Mouse (Mus musculus) neural tube, embryonic 12.5 days (tissue): ENCODE measurements at regions not wholly inside any gene's neighbourhood (a gene's known extent, or its start where the extent isn't known, plus 50 kb on each side); places are given as distances from the start of the nearest gene placed in this dataset.

Source experiments
- ATAC-seq: fragments of 200-750 bp; cut with Nextera tagmentation; 2 replicates; pipeline ENCODE4 v1.8.0; 2017; ENCODE audit warnings: low read depth, mild to moderate bottlenecking, moderate TSS enrichment, moderate library complexity; ENCODE audit not compliant: low FRiP score
- H3K27ac ChIP-seq: fragments of 300-500 bp; sonication (generic); 2 replicates; pipeline ENCODE4 v1.5.1; 2016
- H3K27me3 ChIP-seq: fragments of 300-500 bp; sonication (generic); replicated peaks from 2 replicates; pipeline ENCODE4 v1.6.1; 2016; ENCODE audit warnings: mild to moderate bottlenecking
- H3K36me3 ChIP-seq: fragments of 300-500 bp; sonication (generic); 2 replicates; pipeline ENCODE4 v1.6.1; 2016; ENCODE audit warnings: mild to moderate bottlenecking
- H3K4me1 ChIP-seq: fragments of 300-500 bp; sonication (generic); 2 replicates; pipeline ENCODE4 v1.6.1; 2016
- H3K4me2 ChIP-seq: fragments of 300-500 bp; sonication (generic); replicated peaks from 2 replicates; pipeline ENCODE4 v1.6.1; 2016; ENCODE audit warnings: mild to moderate bottlenecking
- H3K4me3 ChIP-seq: fragments of 300-500 bp; sonication (generic); 2 replicates; pipeline ENCODE4 v1.5.1; 2016
- H3K9ac ChIP-seq: fragments of 300-500 bp; sonication (generic); 2 replicates; pipeline ENCODE4 v1.6.1; 2016; ENCODE audit warnings: mild to moderate bottlenecking
- H3K9me3 ChIP-seq: fragments of 300-500 bp; sonication (generic); 2 replicates; pipeline ENCODE4 v1.6.1; 2016; ENCODE audit warnings: mild to moderate bottlenecking
- WGBS: fragments of 180-500 bp; shearing (Covaris S2); methylation state at CpG from one replicate; pipeline ENCODE4 v1.1.7; 2016; 5-methylcytosine and 5-hydroxymethylcytosine counted together

GRCm38 (mm10) chr15:88507886-88508285 lies 92.2 kb upstream of the Zdhhc25 start:
- ATAC-seq, result no peak

GRCm38 (mm10) chr15:88508971-88509370 lies 91.1 kb upstream of the Zdhhc25 start:
- Histone ChIP-seq H3K9me3 (no peaks in the 10 kb centered on the region), H3K4me2 (no peak overlapping the region), H3K36me3 (no peaks in the 10 kb centered on the region), H3K4me3 (no peak overlapping the region), H3K9ac (no peak overlapping the region), H3K27ac (no peak overlapping the region), H3K4me1 (no peaks in the 10 kb centered on the region), H3K27me3 (no peaks in the 10 kb centered on the region)
- no peak for ATAC-seq
- 88% methylated on average over 6 of the region's 6 CpGs for WGBS

More at GRCm38 (mm10) chr15:88507886-88508285, 92.2 kb upstream of the Zdhhc25 start:
- H3K36me3 ChIP-seq, result no peaks in the 10 kb centered on the region
- H3K27me3 ChIP-seq, result no peaks in the 10 kb centered on the region
- no peak overlapping the region for H3K9ac ChIP-seq
- 81% methylated on average over 2 of the region's 2 CpGs for WGBS
- no peak overlapping the region for H3K27ac ChIP-seq
- H3K9me3 ChIP-seq, result no peaks in the 10 kb centered on the region
- H3K4me3 ChIP-seq, result no peak overlapping the region
- no peaks in the 10 kb centered on the region for H3K4me1 ChIP-seq
- no peak overlapping the region for H3K4me2 ChIP-seq

- WGBS, result 81% methylated on average over 2 of the region's 2 CpGs
- H3K4me3 ChIP-seq, result no peak overlapping the region
- H3K27ac ChIP-seq, result no peak overlapping the region
- no peaks in the 10 kb centered on the region for H3K27me3 ChIP-seq
- no peak overlapping the region for H3K4me2 ChIP-seq
- no peak for ATAC-seq
- H3K36me3 ChIP-seq, result no peaks in the 10 kb centered on the region
- no peaks in the 10 kb centered on the region for H3K4me1 ChIP-seq
- H3K9ac ChIP-seq, result no peak overlapping the region
- H3K9me3 ChIP-seq, result no peaks in the 10 kb centered on the region
These were observed 90.5 kb upstream of the Zdhhc25 start for GRCm38 (mm10) chr15:88509626-88510025.

- WGBS, result 94% methylated on average over 5 of the region's 5 CpGs
- H3K4me2 ChIP-seq, result no peak overlapping the region
- ATAC-seq, result no peak
These were observed 86.0 kb upstream of the Zdhhc25 start for GRCm38 (mm10) chr15:88514091-88514490.

GRCm38 (mm10) chr15:88531218-88531617 lies 68.9 kb upstream of the Zdhhc25 start:
- Histone ChIP-seq H3K9me3 (no peaks in the 10 kb centered on the region), H3K36me3 (no peaks in the 10 kb centered on the region), H3K9ac (no peak overlapping the region), H3K27ac (no peak overlapping the region), H3K4me3 (no peak overlapping the region), H3K4me1 (peaks cover 4% of the 10 kb centered on the region; the same call in 1 of the 2 replicates), H3K27me3 (no peaks in the 10 kb centered on the region), H3K4me2 (no peak overlapping the region)
- no peak for ATAC-seq
- 94% methylated on average over 1 of the region's 1 CpGs for WGBS

More at GRCm38 (mm10) chr15:88514091-88514490, 86.0 kb upstream of the Zdhhc25 start:
- Histone ChIP-seq H3K27me3 (no peaks in the 10 kb centered on the region), H3K36me3 (no peaks in the 10 kb centered on the region), H3K4me3 (no peak overlapping the region), H3K4me1 (no peaks in the 10 kb centered on the region), H3K9ac (no peak overlapping the region), H3K9me3 (no peaks in the 10 kb centered on the region), H3K27ac (no peak overlapping the region)

GRCm38 (mm10) chr15:88532008-88532407 lies 68.1 kb upstream of the Zdhhc25 start:
- H3K27me3 ChIP-seq, result no peaks in the 10 kb centered on the region
- no peak overlapping the region for H3K4me3 ChIP-seq
- H3K4me1 ChIP-seq, result peaks cover 4% of the 10 kb centered on the region; the same call in 1 of the 2 replicates
- no peaks in the 10 kb centered on the region for H3K9me3 ChIP-seq
- ATAC-seq, result no peak
- no peak overlapping the region for H3K9ac ChIP-seq
- H3K36me3 ChIP-seq, result no peaks in the 10 kb centered on the region
- no peak overlapping the region for H3K27ac ChIP-seq
- WGBS, result 32% methylated on average over 5 of the region's 5 CpGs
- H3K4me2 ChIP-seq, result no peak overlapping the region

- Histone ChIP-seq H3K27ac (no peak overlapping the region), H3K4me1 (peaks cover 4% of the 10 kb centered on the region; the same call in 1 of the 2 replicates), H3K36me3 (no peaks in the 10 kb centered on the region), H3K4me3 (no peak overlapping the region), H3K9me3 (no peaks in the 10 kb centered on the region), H3K27me3 (no peaks in the 10 kb centered on the region), H3K4me2 (no peak overlapping the region), H3K9ac (no peak overlapping the region)
- ATAC-seq, result no peak
- WGBS, result 61% methylated on average over 7 of the region's 7 CpGs
These were observed 66.7 kb upstream of the Zdhhc25 start for GRCm38 (mm10) chr15:88533354-88533753.

- Histone ChIP-seq H3K27ac (no peak overlapping the region), H3K4me2 (no peak overlapping the region), H3K36me3 (no peaks in the 10 kb centered on the region), H3K4me3 (no peak overlapping the region), H3K27me3 (no peaks in the 10 kb centered on the region), H3K9me3 (no peaks in the 10 kb centered on the region), H3K4me1 (peaks cover 4% of the 10 kb centered on the region; the same call in 1 of the 2 replicates), H3K9ac (no peak overlapping the region)
- 79% methylated on average over 2 of the region's 2 CpGs for WGBS
- no peak for ATAC-seq
These were observed 64.6 kb upstream of the Zdhhc25 start for GRCm38 (mm10) chr15:88535516-88535915.

GRCm38 (mm10) chr15:88537190-88537589 lies 62.9 kb upstream of the Zdhhc25 start:
- H3K9ac ChIP-seq, result no peak overlapping the region
- no peaks in the 10 kb centered on the region for H3K36me3 ChIP-seq
- ATAC-seq, result no peak
- H3K4me2 ChIP-seq, result no peak overlapping the region
- H3K4me1 ChIP-seq, result no peaks in the 10 kb centered on the region
- no peaks in the 10 kb centered on the region for H3K9me3 ChIP-seq
- no peak overlapping the region for H3K4me3 ChIP-seq
- no peaks in the 10 kb centered on the region for H3K27me3 ChIP-seq
- no peak overlapping the region for H3K27ac ChIP-seq
- WGBS, result 26% methylated on average over 10 of the region's 10 CpGs

- Histone ChIP-seq H3K4me3 (no peak overlapping the region), H3K4me1 (no peaks in the 10 kb centered on the region), H3K27ac (no peak overlapping the region), H3K27me3 (no peaks in the 10 kb centered on the region), H3K36me3 (no peaks in the 10 kb centered on the region), H3K4me2 (no peak overlapping the region), H3K9me3 (no peaks in the 10 kb centered on the region), H3K9ac (no peak overlapping the region)
- 84% methylated on average over 2 of the region's 2 CpGs for WGBS
- no peak for ATAC-seq
These were observed 57.5 kb upstream of the Zdhhc25 start for GRCm38 (mm10) chr15:88542567-88542966.

- WGBS, result 79% methylated on average over 5 of the region's 5 CpGs
- ATAC-seq, result no peak
- H3K4me1 ChIP-seq, result no peaks in the 10 kb centered on the region
These were observed 55.9 kb upstream of the Zdhhc25 start for GRCm38 (mm10) chr15:88544216-88544615.

GRCm38 (mm10) chr15:88548261-88548660 lies 51.8 kb upstream of the Zdhhc25 start:
- Histone ChIP-seq H3K9ac (no peak overlapping the region), H3K9me3 (no peaks in the 10 kb centered on the region), H3K4me1 (no peaks in the 10 kb centered on the region), H3K4me3 (no peak overlapping the region), H3K27me3 (no peaks in the 10 kb centered on the region), H3K36me3 (no peaks in the 10 kb centered on the region), H3K4me2 (no peak overlapping the region), H3K27ac (no peak overlapping the region)
- WGBS, result 78% methylated on average over 6 of the region's 6 CpGs
- ATAC-seq, result no peak

More at GRCm38 (mm10) chr15:88544216-88544615, 55.9 kb upstream of the Zdhhc25 start:
- Histone ChIP-seq H3K27me3 (no peaks in the 10 kb centered on the region), H3K4me3 (no peak overlapping the region), H3K9ac (no peak overlapping the region), H3K9me3 (no peaks in the 10 kb centered on the region), H3K4me2 (no peak overlapping the region), H3K27ac (no peak overlapping the region), H3K36me3 (no peaks in the 10 kb centered on the region)
